ENCODE assay signal across 8 mouse cellular contexts in the genomic region with DNA sequence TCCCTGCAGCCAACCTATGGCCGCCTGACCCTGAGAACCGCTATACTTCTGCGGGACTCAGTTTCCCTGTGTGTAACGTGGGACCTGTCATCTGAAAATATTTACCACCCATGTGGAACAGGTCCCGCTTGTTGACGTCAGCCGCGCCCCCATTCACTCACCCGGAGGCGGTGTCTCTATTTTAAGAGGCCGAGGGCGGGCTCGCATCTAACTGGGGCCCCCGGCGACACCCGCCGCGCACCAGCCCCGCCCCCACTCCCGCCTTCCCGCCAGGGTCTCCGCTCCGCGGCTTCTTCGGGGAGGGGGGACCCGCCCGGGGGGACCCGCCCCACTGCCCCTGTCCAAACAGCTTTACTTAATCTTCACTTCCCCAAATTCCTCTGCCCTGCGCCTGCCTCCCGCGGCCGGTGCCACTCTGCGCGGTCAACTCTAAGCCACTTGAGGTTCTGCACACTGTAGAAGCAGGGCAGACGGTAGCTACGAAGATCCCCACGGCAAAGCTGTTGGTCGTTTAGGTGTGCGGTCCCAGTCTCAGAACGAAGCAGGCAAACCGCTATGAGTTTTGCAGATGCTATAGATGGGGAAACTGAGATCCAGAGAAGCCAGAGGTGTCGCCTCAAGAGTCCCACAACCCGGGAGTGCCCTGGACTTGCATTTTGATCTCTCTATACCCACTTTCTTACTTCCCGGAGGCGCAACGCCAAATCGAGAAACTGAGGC. TPM values are rescaled to one million over a fixed set of nuclear protein-coding genes. Genes with fewer than 3 reads are reported as not detected.
DNase-seq lines count a peak whose midpoint lies in the region; ATAC-seq and TF ChIP-seq lines count a peak whose summit lies in the region.

No protein-coding gene starts in this region.

- no peak overlapping the region for H3K27ac ChIP-seq in embryonic fibroblast, embryonic 13.5 days (ENCODE audit: insufficient read depth, low read length)
- H3K27ac ChIP-seq in hindbrain, embryonic 10.5 days = no peak overlapping the region

- H3K27me3 ChIP-seq in hindbrain, embryonic 10.5 days (ENCODE audit: insufficient read depth, poor library complexity, severe bottlenecking) = peaks cover 92% of the 10 kb centered on the region
- H3K27me3 ChIP-seq in megakaryocyte, embryonic 14.5 days (replicated peaks) = no peaks in the 10 kb centered on the region

- ATAC-seq in inflammation-experienced regulatory T-cells, adult 6 months = no peak

- no peak for TF ChIP-seq POLR2A in embryonic fibroblast, embryonic 13.5 days (IDR thresholded peaks at IDR 0.05; ENCODE audit: low read depth, low read length)

- H3K9me3 ChIP-seq in hindbrain, embryonic 10.5 days = no peaks in the 10 kb centered on the region
- H3K9me3 ChIP-seq in megakaryocyte, embryonic 14.5 days = no peaks in the 10 kb centered on the region

- WGBS in hindbrain, embryonic 10.5 days = 2% methylated on average over 47 of the region's 47 CpGs

- H3K4me3 ChIP-seq in embryonic fibroblast, embryonic 13.5 days (ENCODE audit: insufficient read depth, low read length) = peak overlapping the region; percentile 51
- H3K4me3 ChIP-seq in hindbrain, embryonic 10.5 days = peak overlapping the region; percentile 58
- H3K4me3 ChIP-seq in megakaryocyte, embryonic 14.5 days (replicated peaks) = peak overlapping the region; percentile 100

- no peaks in the 10 kb centered on the region for H3K4me1 ChIP-seq in embryonic fibroblast, embryonic 13.5 days (ENCODE audit: control insufficient read depth, insufficient read depth, low read length)
- H3K4me1 ChIP-seq in hindbrain, embryonic 10.5 days (replicated peaks) = peaks cover 30% of the 10 kb centered on the region
- peaks cover 86% of the 10 kb centered on the region for H3K4me1 ChIP-seq in megakaryocyte, embryonic 14.5 days

- no peak for TF ChIP-seq CTCF in embryonic fibroblast, embryonic 13.5 days (IDR thresholded peaks at IDR 0.05; ENCODE audit: borderline replicate concordance, insufficient read depth, low read length)

- no peaks in the 10 kb centered on the region for H3K36me3 ChIP-seq in hindbrain, embryonic 10.5 days
- peaks cover 42% of the 10 kb centered on the region for H3K36me3 ChIP-seq in megakaryocyte, embryonic 14.5 days (replicated peaks; ENCODE audit: low read length)

- DNase-seq in right cerebral cortex, adult 18-20 months = peak; percentile 88
- DNase-seq in right cerebral cortex, postnatal 4 days = no peak
- peak; percentile 34 for DNase-seq in hindbrain, embryonic 10.5 days (ENCODE audit: low spot score)
- peak; percentile 69 to 87 for DNase-seq in left cerebral cortex, postnatal 36 days (ENCODE audit: low spot score in 2 of 2)
- DNase-seq in spleen, adult 12 weeks (ENCODE audit: low spot score) = peak; percentile 49

- intact Hi-C loops in left cerebral cortex, postnatal 36 days (cut with DNase I) = no loop called here

RNA-seq across cellular contexts. Expression of a gene that starts 0.9 kb away (rescaled TPM):
- 12.6 and 13.1 TPM in 2 replicates for polyA plus RNA-seq in embryonic fibroblast, embryonic 13.5 days (2011; ENCODE audit: insufficient read length, low read depth, missing spikeins)
- 11.4 and 18.2 TPM in 2 replicates for polyA plus RNA-seq in hindbrain, embryonic 10.5 days (2016; fragmentation: Nextera tagmentation; extraction: Ambion mirVana)
- total RNA-seq in left cerebral cortex, postnatal 36 days (2021) = 100 to 1,000 TPM; 312 to 338 TPM
- 370 and 778 TPM in 2 replicates for polyA plus RNA-seq in megakaryocyte, embryonic 14.5 days (2012; ENCODE audit: insufficient read depth, low replicate concordance)
- 10 to 100 TPM; 14.8 to 20.5 (median 18.4) TPM for polyA plus RNA-seq in inflammation-experienced regulatory T-cells, adult 6 months (2017; shearing (Covaris generic))

RNA-seq across cellular contexts. Expression of a gene that starts 4.3 kb away (rescaled TPM):
- 1.1 TPM in 1 of 2 replicates, not detected in the other for polyA plus RNA-seq in embryonic fibroblast, embryonic 13.5 days (2011; ENCODE audit: insufficient read length, low read depth, missing spikeins)
- 0.05 TPM in 1 of 2 replicates, not detected in the other for polyA plus RNA-seq in hindbrain, embryonic 10.5 days (2016; fragmentation: Nextera tagmentation; extraction: Ambion mirVana)
- total RNA-seq in left cerebral cortex, postnatal 36 days (2021) = 1 to 10 TPM in 1 of 2 experiments, under 1 TPM in 1; 0.86 to 1.1 TPM
- polyA plus RNA-seq in megakaryocyte, embryonic 14.5 days (2012; ENCODE audit: insufficient read depth, low replicate concordance) = 10.8 and 11.1 TPM in 2 replicates
- 10 to 100 TPM; 13.8 to 38.5 (median 18.3) TPM for polyA plus RNA-seq in inflammation-experienced regulatory T-cells, adult 6 months (2017; shearing (Covaris generic))

RNA-seq across cellular contexts. Expression of a gene that starts 27.4 kb away (rescaled TPM):
- 42.8 and 43.5 TPM in 2 replicates for polyA plus RNA-seq in embryonic fibroblast, embryonic 13.5 days (2011; ENCODE audit: insufficient read length, low read depth, missing spikeins)
- 73.4 and 82.1 TPM in 2 replicates for polyA plus RNA-seq in hindbrain, embryonic 10.5 days (2016; fragmentation: Nextera tagmentation; extraction: Ambion mirVana)
- 100 to 1,000 TPM; 152 to 164 TPM for total RNA-seq in left cerebral cortex, postnatal 36 days (2021)
- polyA plus RNA-seq in megakaryocyte, embryonic 14.5 days (2012; ENCODE audit: insufficient read depth, low replicate concordance) = 51.5 and 59.4 TPM in 2 replicates
- 1 to 10 TPM; 2.6 to 5.4 (median 5.4) TPM for polyA plus RNA-seq in inflammation-experienced regulatory T-cells, adult 6 months (2017; shearing (Covaris generic))

RNA-seq across cellular contexts. Expression of a gene that starts 35.6 kb away (rescaled TPM):
- polyA plus RNA-seq in embryonic fibroblast, embryonic 13.5 days (2011; ENCODE audit: insufficient read length, low read depth, missing spikeins) = 4.4 and 4.5 TPM in 2 replicates
- polyA plus RNA-seq in hindbrain, embryonic 10.5 days (2016; fragmentation: Nextera tagmentation; extraction: Ambion mirVana) = 7.3 and 8.7 TPM in 2 replicates
- 10 to 100 TPM; 16.9 to 20.2 TPM for total RNA-seq in left cerebral cortex, postnatal 36 days (2021)
- 30.6 and 35.6 TPM in 2 replicates for polyA plus RNA-seq in megakaryocyte, embryonic 14.5 days (2012; ENCODE audit: insufficient read depth, low replicate concordance)
- polyA plus RNA-seq in inflammation-experienced regulatory T-cells, adult 6 months (2017; shearing (Covaris generic)) = 1 to 10 TPM; 1.9 to 7.8 (median 3.7) TPM

RNA-seq across cellular contexts. Expression of a gene that starts 43.2 kb away (rescaled TPM):
- 29.1 and 32.6 TPM in 2 replicates for polyA plus RNA-seq in embryonic fibroblast, embryonic 13.5 days (2011; ENCODE audit: insufficient read length, low read depth, missing spikeins)
- polyA plus RNA-seq in hindbrain, embryonic 10.5 days (2016; fragmentation: Nextera tagmentation; extraction: Ambion mirVana) = 35.0 and 40.6 TPM in 2 replicates
- total RNA-seq in left cerebral cortex, postnatal 36 days (2021) = 10 to 100 TPM; 33.9 to 41.5 TPM
- 99.7 and 186 TPM in 2 replicates for polyA plus RNA-seq in megakaryocyte, embryonic 14.5 days (2012; ENCODE audit: insufficient read depth, low replicate concordance)
- polyA plus RNA-seq in inflammation-experienced regulatory T-cells, adult 6 months (2017; shearing (Covaris generic)) = 10 to 100 TPM; 35.5 to 46.1 (median 42.5) TPM

Comparison
In these comparisons a context has a peak if more than half of its experiments do, and no peak if none do; other contexts are left out.
1. RNA of a gene that starts 0.9 kb away (polyA plus RNA-seq): 370 to 778 TPM in megakaryocyte, embryonic 14.5 days; 14.8 to 20.5 TPM in inflammation-experienced regulatory T-cells, adult 6 months, 11.4 to 18.2 TPM in hindbrain, embryonic 10.5 days and 12.6 to 13.1 TPM in embryonic fibroblast, embryonic 13.5 days; every median in the first group is over 10 times any median in the second.
2. Peak in every context shown above with its lines, with median percentiles within 50 percentile points of each other: H3K4me3 ChIP-seq.